Comparison of ENCODE assay signal across 21 mouse cellular contexts in genomic region chrX:71181526-71181925, GRCm38 (mm10). TPM values are rescaled to one million over a fixed set of nuclear protein-coding genes. Genes with fewer than 3 reads are reported as not detected.
DNase-seq lines count a peak whose midpoint lies in the region; ATAC-seq and TF ChIP-seq lines count a peak whose summit lies in the region.
"Had no signal": no experiment of that assay in that cellular context is flagged by ENCODE, and none has a peak within 500 bp of the region (broad histone marks: within the 10 kb centered on the region; RNA-seq: fewer than 3 reads in every experiment).

No protein-coding gene starts in this region.

- no peak overlapping the region for H3K4me3 ChIP-seq in forebrain, postnatal 0 days (ENCODE audit: low read depth, low read length)
- H3K4me3 ChIP-seq in lung, adult 2 months (replicated peaks; ENCODE audit: extremely low read depth, low read depth, low read length), result no peak overlapping the region
- H3K4me3 ChIP-seq: embryonic facial prominence, embryonic 15.5 days; erythroblast, embryonic 14.5 days; heart, adult 2 months; heart, embryonic 15.5 days; hindbrain, embryonic 10.5 days had no signal

- H3K4me2 ChIP-seq in forebrain, postnatal 0 days (ENCODE audit: low read depth), result no peak overlapping the region
- H3K4me2 ChIP-seq: embryonic facial prominence, embryonic 15.5 days; heart, embryonic 11.5 days; heart, embryonic 15.5 days; hindbrain, embryonic 14.5 days had no signal

- peak; percentile 76 for ATAC-seq in frontal cortex, adult (ENCODE audit: low TSS enrichment)
- peak; percentile 23; the same call in 1 of the 2 replicates for ATAC-seq in forebrain, postnatal 0 days
- ATAC-seq: intestine, postnatal 0 days had no signal

- no peak overlapping the region for H3K27ac ChIP-seq in forebrain, postnatal 0 days (ENCODE audit: low read depth, low read length)
- H3K27ac ChIP-seq: embryonic facial prominence, embryonic 15.5 days; heart, adult 2 months; heart, embryonic 15.5 days; hindbrain, embryonic 10.5 days; hindbrain, embryonic 14.5 days had no signal

- no peaks in the 10 kb centered on the region for H3K27me3 ChIP-seq in forebrain, postnatal 0 days (ENCODE audit: insufficient read depth, low read length)
- H3K27me3 ChIP-seq: embryonic facial prominence, embryonic 15.5 days; heart, embryonic 15.5 days had no signal

- H3K36me3 ChIP-seq in forebrain, postnatal 0 days (ENCODE audit: insufficient read depth), result no peaks in the 10 kb centered on the region
- H3K36me3 ChIP-seq: embryonic facial prominence, embryonic 15.5 days; heart, embryonic 15.5 days; hindbrain, embryonic 10.5 days had no signal

- no peak overlapping the region for H3K9ac ChIP-seq in forebrain, postnatal 0 days
- H3K9ac ChIP-seq: embryonic facial prominence, embryonic 15.5 days; heart, embryonic 15.5 days; hindbrain, embryonic 14.5 days had no signal

- H3K9me3 ChIP-seq in forebrain, postnatal 0 days (ENCODE audit: low read length), result no peaks in the 10 kb centered on the region
- H3K9me3 ChIP-seq: embryonic facial prominence, embryonic 15.5 days; heart, embryonic 15.5 days; hindbrain, embryonic 10.5 days had no signal

- no peaks in the 10 kb centered on the region for H3K4me1 ChIP-seq in forebrain, postnatal 0 days (ENCODE audit: insufficient read depth)
- H3K4me1 ChIP-seq in lung, adult 2 months (ENCODE audit: control insufficient read depth, insufficient read depth, low read length), result no peaks in the 10 kb centered on the region
- H3K4me1 ChIP-seq: embryonic facial prominence, embryonic 15.5 days; heart, embryonic 15.5 days; hindbrain, embryonic 10.5 days had no signal

- WGBS in forebrain, postnatal 0 days, result 61% methylated on average over 3 of the region's 3 CpGs
- WGBS in lung, adult 2 months, result 82% methylated on average over 3 of the region's 3 CpGs

- TF ChIP-seq POLR2A in lung, adult 2 months (IDR thresholded peaks at IDR 0.05; ENCODE audit: borderline replicate concordance, extremely low read depth, low read depth, low read length), result no peak

- TF ChIP-seq CTCF in forebrain, postnatal 0 days (IDR thresholded peaks at IDR 0.05; ENCODE audit: low read depth), result no peak
- no peak for TF ChIP-seq CTCF in lung, adult 2 months (IDR thresholded peaks at IDR 0.05; ENCODE audit: insufficient read depth, low read length)

- DNase-seq in frontal cortex, postnatal 36 days (ENCODE audit: low spot score in 2 of 2), result no peak
- peak; percentile 20 to 32 for DNase-seq in right cerebral cortex, postnatal 10 days (ENCODE audit: low spot score in 2 of 2)
- DNase-seq in right cerebral cortex, adult 2 months (ENCODE audit: low spot score in 2 of 2), result no peak
- no peak for DNase-seq in forebrain, postnatal 0 days
- DNase-seq in lung, adult 2 months, result no peak
- DNase-seq: adrenal gland, adult 2 months; adrenal gland, postnatal 25 days; cerebellum, adult 11 months; cerebellum, adult 8-10 months; cerebellum, postnatal 14 days; embryo, embryonic 11 days; gastrocnemius, postnatal 10 days; heart, adult 2 months had no signal

RNA-seq across cellular contexts. Expression of gene Mtm1, which starts 29.0 kb away (rescaled TPM):
- total RNA-seq in forebrain, postnatal 0 days (2014; rRNA removed), result 4.1 and 6.1 TPM in 2 replicates
- polyA plus RNA-seq in forebrain, postnatal 0 days (2015; fragmentation: Nextera tagmentation; extraction: Ambion mirVana), result 2.7 and 3.4 TPM in 2 replicates
- 2.5 and 4.2 TPM in 2 replicates for polyA plus RNA-seq in lung, adult 2 months (2012; rRNA removed)
- polyA plus RNA-seq: erythroblast, embryonic 14.5 days had no signal

Comparison
In these comparisons a context has a peak if more than half of its experiments do, and no peak if none do; other contexts are left out.
1. DNase-seq: peak in right cerebral cortex, postnatal 10 days (2 of 2); none in frontal cortex, postnatal 36 days (0 of 2), right cerebral cortex, adult 2 months (0 of 2), forebrain, postnatal 0 days (single experiment) and lung, adult 2 months (single experiment).